ENCODE assay signal across 7 mouse cellular contexts in the genomic region with DNA sequence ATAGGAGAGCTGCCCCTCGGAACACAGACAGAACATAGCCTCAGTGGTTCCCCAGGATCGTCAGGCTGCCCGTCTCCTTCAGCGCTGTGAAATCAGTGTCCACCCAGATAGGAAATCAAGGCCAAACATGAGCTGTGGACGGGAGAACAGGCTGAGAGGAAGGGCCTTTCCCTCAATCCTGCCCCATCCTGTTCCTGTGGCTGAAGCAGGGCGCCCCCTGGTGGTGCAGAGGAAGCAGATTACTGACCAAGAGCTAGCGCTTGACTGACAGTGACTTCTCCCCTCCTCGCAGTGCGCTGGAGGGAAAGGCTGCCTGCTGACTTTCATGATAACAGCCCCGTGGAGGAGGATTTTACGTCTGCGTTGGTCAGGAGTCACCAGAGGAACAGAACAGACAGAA. TPM values are rescaled to one million over a fixed set of nuclear protein-coding genes. Genes with fewer than 3 reads are reported as not detected.
DNase-seq lines count a peak whose midpoint lies in the region; ATAC-seq lines count a peak whose summit lies in the region.

No protein-coding gene starts in this region.

- ATAC-seq in megakaryocyte-erythroid progenitor cell, adult 5-6 weeks (replicated peaks; ENCODE audit: low FRiP score, low TSS enrichment, poor library complexity, severe bottlenecking), result peak; percentile 56

- intact Hi-C loops in left cerebral cortex, postnatal 10 days (cut with DNase I), result loop anchor here (5.0 to 10.0 kb wide), 2 partner anchors 88 to 150 kb away; no protein-coding TSS in a partner anchor

- DNase-seq in adrenal gland, adult (ENCODE audit: inconsistent age in 2 of 2, low spot score in 1 of 2), result peak; percentile 85 to 92
- peak; percentile 83 to 87 for DNase-seq in cerebellum, postnatal 14 days
- DNase-seq in gastrocnemius, adult 8-10 months (ENCODE audit: low spot score in 2 of 2), result peak; percentile 49 to 52
- DNase-seq in induced T-regulatory cell, adult 2 months (ENCODE audit: low read depth), result peak; percentile 58
- peak; percentile 46 to 80 for DNase-seq in left cerebral cortex, postnatal 10 days (ENCODE audit: extremely low spot score in 1 of 2, low spot score in 2 of 2)
- peak; percentile 75 for DNase-seq in right cerebral cortex, postnatal 4 days

RNA-seq across cellular contexts. Expression of a gene that starts 18.0 kb away (rescaled TPM):
- total RNA-seq in gastrocnemius, adult 8-10 months (2022), result under 1 TPM in 1 of 4 experiments, not detected in 3; 0.34 TPM
- total RNA-seq in left cerebral cortex, postnatal 10 days (2021), result not detected
- total RNA-seq in megakaryocyte-erythroid progenitor cell, adult 5-6 weeks (2014; fragmentation: Nextera tagmentation), result not detected in 2 replicates
- not detected in 2 replicates for total RNA-seq in megakaryocyte-erythroid progenitor cell, adult 5-6 weeks (2017)

RNA-seq across cellular contexts. Expression of a gene that starts 21.8 kb away (rescaled TPM):
- total RNA-seq in gastrocnemius, adult 8-10 months (2022), result under 1 TPM; 0.27 to 0.35 (median 0.33) TPM
- under 1 TPM; 0.28 to 0.65 TPM for total RNA-seq in left cerebral cortex, postnatal 10 days (2021)
- not detected in 2 replicates for total RNA-seq in megakaryocyte-erythroid progenitor cell, adult 5-6 weeks (2014; fragmentation: Nextera tagmentation)
- not detected in 2 replicates for total RNA-seq in megakaryocyte-erythroid progenitor cell, adult 5-6 weeks (2017)

Comparison
In these comparisons a context has a peak if more than half of its experiments do, and no peak if none do; other contexts are left out.
1. Peak in every context shown above with its lines: DNase-seq and ATAC-seq.